Mouse (Mus musculus) spleen, adult 2 months (tissue): ENCODE measurements around the gene Fkbp6.

Experiments used
- CTCF ChIP-seq: fragments of 200-500 bp; IDR thresholded peaks from 2 replicates; pipeline ENCODE4 v1.5.1; 2011; ENCODE audit warnings: mild to moderate bottlenecking, inconsistent platforms; ENCODE audit not compliant: insufficient read depth, insufficient read length, insufficient replicate concordance; ENCODE audit errors: extremely low read depth
- POLR2A ChIP-seq: fragments of 200-500 bp; IDR thresholded peaks from 2 replicates; pipeline ENCODE4 v1.6.1; 2011; ENCODE audit warnings: low read depth, low read length, inconsistent platforms

DNA sequence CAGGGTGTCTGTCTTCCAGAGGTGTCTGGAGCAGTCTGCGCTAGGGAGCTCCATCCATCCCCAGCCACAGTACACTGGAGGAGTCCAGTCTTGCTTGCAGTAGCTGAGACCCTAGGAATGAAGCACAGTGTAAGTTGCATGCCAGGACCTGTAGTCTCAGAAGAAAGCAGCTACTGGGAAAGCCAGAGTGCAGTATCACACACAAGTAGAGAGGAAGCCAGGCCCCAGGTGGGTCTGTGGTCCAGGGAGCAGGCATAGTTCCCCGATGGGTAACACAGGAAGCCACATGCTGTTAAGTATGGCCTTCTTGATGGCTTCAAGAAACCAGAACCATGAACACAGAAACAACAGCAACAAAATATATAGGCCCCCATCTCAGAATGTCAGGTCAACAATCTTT is 57.8 kb downstream of the Fkbp6 start:
- TF ChIP-seq CTCF (no peak), POLR2A (no peak)
